Mouse (Mus musculus): ENCODE data around the gene Gm26920. TPM values are rescaled to one million over a fixed set of nuclear protein-coding genes. Genes with fewer than 3 reads are reported as not detected.

Gene Gm26920
- polyA plus RNA-seq, 1 experiment from 2014 or later: 0.81 TPM

GRCm38 (mm10) chr7:30093918-30094415, 3.8 kb upstream of the Gm26920 start:
- H3K9ac ChIP-seq: no peak overlapping the region
- WGBS: 73% methylated on average over 6 of the region's 6 CpGs

GRCm38 (mm10) chr7:30092666-30093065, 2.5 kb upstream of the Gm26920 start:
- Histone ChIP-seq H3K36me3 (no peaks in the 10 kb centered on the region), H3K9ac (no peak overlapping the region), H3K27ac (no peak overlapping the region), H3K4me3 (no peak overlapping the region), H3K4me1 (peaks cover 32% of the 10 kb centered on the region), H3K4me2 (no peak overlapping the region), H3K27me3 (no peaks in the 10 kb centered on the region), H3K9me3 (no peaks in the 10 kb centered on the region)
- ATAC-seq (ENCODE audit: borderline replicate concordance, extremely low read depth, low FRiP score, low TSS enrichment): no peak
- WGBS: 77% methylated on average over 9 of the region's 9 CpGs

More at GRCm38 (mm10) chr7:30093918-30094415, 3.8 kb upstream of the Gm26920 start:
- Histone ChIP-seq H3K27ac (no peak overlapping the region), H3K4me3 (peak overlapping the region; percentile 64), H3K4me2 (peak overlapping the region; percentile 60), H3K27me3 (no peaks in the 10 kb centered on the region), H3K9me3 (no peaks in the 10 kb centered on the region), H3K4me1 (peaks cover 30% of the 10 kb centered on the region), H3K36me3 (peaks cover 6% of the 10 kb centered on the region; the same call in 1 of the 2 replicates)
- no peak for ATAC-seq (ENCODE audit: borderline replicate concordance, extremely low read depth, low FRiP score, low TSS enrichment)

GRCm38 (mm10) chr7:30090970-30091585, 868 bp upstream of the Gm26920 start:
- WGBS: 7% methylated on average over 9 of the region's 9 CpGs

DNA sequence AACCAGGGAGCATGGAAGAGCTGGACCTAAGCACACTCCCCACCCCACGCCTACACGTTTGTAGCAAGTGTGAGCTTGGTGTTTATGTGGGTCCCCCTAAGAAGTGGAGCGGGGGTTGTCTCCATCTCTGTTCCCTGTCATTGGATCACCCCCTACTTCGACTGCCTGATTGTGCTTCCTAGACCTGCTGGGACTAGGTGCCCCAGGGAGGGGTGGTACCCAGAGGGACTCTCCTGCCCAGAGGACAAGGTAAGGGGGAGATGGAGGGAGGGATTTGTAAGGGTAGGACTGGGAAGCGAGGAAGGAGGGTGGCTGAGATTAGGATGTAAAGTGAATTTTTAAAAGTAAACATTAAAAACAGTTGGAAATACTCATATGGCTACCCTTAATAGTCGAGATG, 805 bp downstream of the Gm26920 start:
- H3K4me2 ChIP-seq: peak overlapping the region; percentile 82
- H3K27me3 ChIP-seq: no peaks in the 10 kb centered on the region
- H3K4me3 ChIP-seq: peak overlapping the region; percentile 79
- peak overlapping the region; percentile 70 for H3K9ac ChIP-seq
- H3K9me3 ChIP-seq: no peaks in the 10 kb centered on the region
- H3K27ac ChIP-seq: no peak overlapping the region
- peaks cover 24% of the 10 kb centered on the region for H3K36me3 ChIP-seq
- no peak for ATAC-seq (ENCODE audit: borderline replicate concordance, extremely low read depth, low FRiP score, low TSS enrichment)
- peaks cover 23% of the 10 kb centered on the region for H3K4me1 ChIP-seq
- 8% methylated on average over 6 of the region's 6 CpGs for WGBS

More at GRCm38 (mm10) chr7:30090970-30091585, 868 bp upstream of the Gm26920 start:
- Histone ChIP-seq H3K36me3 (peaks cover 8% of the 10 kb centered on the region), H3K27ac (peak overlapping the region; percentile 72), H3K4me2 (peak overlapping the region; percentile 82), H3K9ac (0 out of 2 replicates have a peak overlapping the region, but pooled peaks have one; percentile 23), H3K27me3 (no peaks in the 10 kb centered on the region), H3K4me1 (peaks cover 24% of the 10 kb centered on the region), H3K4me3 (peak overlapping the region; percentile 79), H3K9me3 (no peaks in the 10 kb centered on the region)
- ATAC-seq (ENCODE audit: borderline replicate concordance, extremely low read depth, low FRiP score, low TSS enrichment): 0 out of 2 replicates have a peak, but pooled peaks have one; percentile 1

GRCm38 (mm10) chr7:30086524-30086923, 3.7 kb downstream of the Gm26920 start:
- peaks cover 29% of the 10 kb centered on the region for H3K36me3 ChIP-seq
- H3K4me3 ChIP-seq: no peak overlapping the region
- peaks cover 16% of the 10 kb centered on the region for H3K4me1 ChIP-seq
- H3K9ac ChIP-seq: no peak overlapping the region
- WGBS: 90% methylated on average over 9 of the region's 9 CpGs
- H3K27me3 ChIP-seq: no peaks in the 10 kb centered on the region
- H3K9me3 ChIP-seq: no peaks in the 10 kb centered on the region
- no peak for ATAC-seq (ENCODE audit: borderline replicate concordance, extremely low read depth, low FRiP score, low TSS enrichment)
- no peak overlapping the region for H3K4me2 ChIP-seq
- no peak overlapping the region for H3K27ac ChIP-seq

GRCm38 (mm10) chr7:30072146-30073028, 17.8 kb downstream of the Gm26920 start, which contains the start of gene Zfp82:
Zfp82 (minus strand) TSS chr7:30072900.
- peaks cover 13% of the 10 kb centered on the region for H3K36me3 ChIP-seq
- WGBS: under 1% methylated on average over 50 of the region's 50 CpGs
- H3K27me3 ChIP-seq: no peaks in the 10 kb centered on the region
- no peaks in the 10 kb centered on the region for H3K9me3 ChIP-seq
- H3K27ac ChIP-seq: 0 out of 2 replicates have a peak within 1 kb of the TSS, but pooled peaks have one; percentile 29
- peak within 1 kb of the TSS; percentile 71 for H3K4me3 ChIP-seq
- peak within 1 kb of the TSS; percentile 60 for H3K9ac ChIP-seq
- H3K4me2 ChIP-seq: peak within 1 kb of the TSS; percentile 87
- ATAC-seq (ENCODE audit: borderline replicate concordance, extremely low read depth, low FRiP score, low TSS enrichment): peak; percentile 89
- H3K4me1 ChIP-seq: no peaks in the 10 kb centered on the region

GRCm38 (mm10) chr7:30064622-30065021, 25.6 kb downstream of the Gm26920 start:
- no peak overlapping the region for H3K4me3 ChIP-seq
- ATAC-seq (ENCODE audit: borderline replicate concordance, extremely low read depth, low FRiP score, low TSS enrichment): no peak
- H3K27ac ChIP-seq: no peak overlapping the region
- peaks cover 32% of the 10 kb centered on the region for H3K36me3 ChIP-seq
- H3K27me3 ChIP-seq: no peaks in the 10 kb centered on the region
- H3K9me3 ChIP-seq: no peaks in the 10 kb centered on the region
- no peaks in the 10 kb centered on the region for H3K4me1 ChIP-seq
- 81% methylated on average over 5 of the region's 5 CpGs for WGBS
- no peak overlapping the region for H3K9ac ChIP-seq
- no peak overlapping the region for H3K4me2 ChIP-seq

- 84% methylated on average over 5 of the region's 5 CpGs for WGBS
- ATAC-seq (ENCODE audit: borderline replicate concordance, extremely low read depth, low FRiP score, low TSS enrichment): no peak
These were observed 27.7 kb downstream of the Gm26920 start for GRCm38 (mm10) chr7:30062478-30062877.

DNA sequence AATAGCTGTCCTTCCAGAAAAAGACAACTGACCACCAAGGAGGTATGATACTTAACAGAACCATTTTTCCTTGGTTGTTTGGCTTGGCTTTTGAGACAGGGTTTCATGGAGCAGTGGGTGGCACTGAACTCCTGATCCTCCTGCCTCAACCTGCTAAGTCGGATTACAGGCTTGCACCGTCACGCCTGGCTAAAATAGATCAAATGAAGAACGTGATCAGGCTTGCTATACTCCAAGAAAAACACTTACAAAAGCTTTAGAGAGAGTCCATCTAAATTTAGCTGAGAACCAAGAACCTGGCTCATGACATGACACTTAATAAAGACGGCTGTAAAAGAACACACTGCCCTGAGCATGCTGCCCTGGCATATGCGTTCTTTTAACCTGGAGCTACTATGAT, 29.9 kb downstream of the Gm26920 start:
- ATAC-seq (ENCODE audit: borderline replicate concordance, extremely low read depth, low FRiP score, low TSS enrichment): no peak
- no peaks in the 10 kb centered on the region for H3K9me3 ChIP-seq
- no peak overlapping the region for H3K27ac ChIP-seq
- no peak overlapping the region for H3K4me3 ChIP-seq
- no peaks in the 10 kb centered on the region for H3K27me3 ChIP-seq
- WGBS: 88% methylated on average over 6 of the region's 6 CpGs
- H3K4me1 ChIP-seq: no peaks in the 10 kb centered on the region
- H3K36me3 ChIP-seq: peaks cover 33% of the 10 kb centered on the region
- no peak overlapping the region for H3K9ac ChIP-seq
- H3K4me2 ChIP-seq: no peak overlapping the region

More at GRCm38 (mm10) chr7:30062478-30062877, 27.7 kb downstream of the Gm26920 start:
- Histone ChIP-seq H3K27ac (no peak overlapping the region), H3K4me3 (no peak overlapping the region), H3K4me2 (no peak overlapping the region), H3K9me3 (no peaks in the 10 kb centered on the region), H3K27me3 (no peaks in the 10 kb centered on the region), H3K36me3 (peaks cover 22% of the 10 kb centered on the region; the same call in 1 of the 2 replicates), H3K9ac (no peak overlapping the region), H3K4me1 (no peaks in the 10 kb centered on the region)

DNA sequence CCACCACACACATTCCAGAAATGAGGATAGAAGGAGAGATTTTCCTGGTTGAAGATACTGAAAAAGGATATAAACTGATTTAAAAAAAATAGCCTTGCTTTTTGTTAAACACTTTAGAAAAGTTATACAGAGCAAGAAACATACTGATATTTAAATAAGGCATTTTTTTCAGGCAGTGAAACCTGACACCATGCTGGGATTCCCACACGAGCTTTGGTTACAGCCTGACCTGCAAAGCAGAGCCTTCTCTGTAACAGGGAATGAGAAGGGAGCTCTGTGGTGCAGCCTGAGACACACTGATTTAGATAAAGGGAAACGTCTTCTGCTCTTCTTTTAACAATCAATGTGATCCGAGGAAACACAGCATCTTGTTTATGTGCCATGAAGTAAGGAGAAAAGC, 36.6 kb downstream of the Gm26920 start:
- peaks cover 11% of the 10 kb centered on the region for H3K4me1 ChIP-seq

GRCm38 (mm10) chr7:30050882-30051548, 39.2 kb downstream of the Gm26920 start, which contains the start of gene Zfp14:
Zfp14 (minus strand) TSS chr7:30051380.
- H3K9ac ChIP-seq: peak within 1 kb of the TSS; percentile 62
- H3K4me2 ChIP-seq: peak within 1 kb of the TSS; percentile 80
- peaks cover 6% of the 10 kb centered on the region; the same call in 1 of the 2 replicates for H3K36me3 ChIP-seq
- H3K9me3 ChIP-seq: no peaks in the 10 kb centered on the region
- ATAC-seq (ENCODE audit: borderline replicate concordance, extremely low read depth, low FRiP score, low TSS enrichment): peak; percentile 97
- peaks cover 11% of the 10 kb centered on the region for H3K4me1 ChIP-seq
- H3K27ac ChIP-seq: peak within 1 kb of the TSS; percentile 61
- under 1% methylated on average over 40 of the region's 40 CpGs for WGBS
- peak within 1 kb of the TSS; percentile 73 for H3K4me3 ChIP-seq
- H3K27me3 ChIP-seq: no peaks in the 10 kb centered on the region

More for the DNA sequence above, 36.6 kb downstream of the Gm26920 start:
- Histone ChIP-seq H3K36me3 (peaks cover 16% of the 10 kb centered on the region), H3K4me3 (no peak overlapping the region), H3K9me3 (no peaks in the 10 kb centered on the region), H3K27ac (no peak overlapping the region), H3K4me2 (no peak overlapping the region), H3K27me3 (no peaks in the 10 kb centered on the region), H3K9ac (no peak overlapping the region)
- 2% methylated on average over 3 of the region's 3 CpGs for WGBS
- ATAC-seq (ENCODE audit: borderline replicate concordance, extremely low read depth, low FRiP score, low TSS enrichment): no peak

All from lung, embryonic 15.5 days (tissue).